Mouse (Mus musculus): Measurements from ENCODE around the gene Gpt2.

DNA sequence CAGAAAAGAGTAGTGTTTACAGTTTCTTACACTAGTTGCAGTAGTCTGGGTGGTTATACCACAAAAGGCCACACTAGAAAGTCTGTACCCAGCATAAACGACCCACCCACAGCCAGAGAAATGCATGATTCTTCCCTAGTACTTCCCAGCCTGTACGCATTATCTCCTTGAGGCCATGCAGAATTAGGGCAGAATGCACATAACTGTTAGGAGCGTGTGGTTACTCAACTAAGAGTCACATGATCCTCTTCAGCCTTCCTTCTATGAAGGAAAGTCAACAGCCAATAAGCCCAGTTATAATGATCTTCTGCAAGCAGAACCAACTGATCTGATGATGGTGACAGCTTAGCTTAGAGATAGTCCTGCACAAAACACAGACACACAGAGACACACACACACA, 32.8 kb upstream of the Gpt2 start:
- TF ChIP-seq CTCF (IDR thresholded peaks at IDR 0.05) (no peak), EP300 (IDR thresholded peaks at IDR 0.05) (no peak)

Measured in lung, postnatal 0 days (tissue).